10 mouse cellular contexts compared by ENCODE assay signal in genomic region chr12:84154786-84155522, GRCm38 (mm10). TPM values are rescaled to one million over a fixed set of nuclear protein-coding genes. Genes with fewer than 3 reads are reported as not detected.
A peak's percentile ranks its signal among the peaks of the same experiment; 100 is the strongest.
DNase-seq lines count a peak whose midpoint lies in the region; ATAC-seq and TF ChIP-seq lines count a peak whose summit lies in the region.
"Had no signal": no experiment of that assay in that cellular context is flagged by ENCODE, and none has a peak within 500 bp of the region (broad histone marks: within the 10 kb centered on the region; RNA-seq: fewer than 3 reads in every experiment).

No protein-coding gene starts in this region.

- no peak overlapping the region for H3ac ChIP-seq in myocyte (ENCODE audit: control insufficient read depth, insufficient read length)

- no peaks in the 10 kb centered on the region for H3K9me3 ChIP-seq in liver, embryonic 12.5 days (replicated peaks)
- H3K9me3 ChIP-seq in heart, embryonic 16.5 days (replicated peaks; ENCODE audit: control insufficient read depth, low read length), result no peaks in the 10 kb centered on the region
- H3K9me3 ChIP-seq: midbrain, embryonic 13.5 days had no signal

- DNase-seq in liver, adult 2 months (ENCODE audit: extremely low read depth, low read depth, low spot score), result peak; percentile 96
- peak; percentile 96 to 97 for DNase-seq in cerebellum, postnatal 10 days
- no peak for DNase-seq in layer of hippocampus, postnatal 10 days (ENCODE audit: low spot score in 2 of 2)
- no peak for DNase-seq in thymus, postnatal 25 days
- DNase-seq in spleen, adult 12 weeks (ENCODE audit: low spot score), result no peak

- H3K27ac ChIP-seq in liver, adult 2 months (replicated peaks; ENCODE audit: insufficient read depth, low read depth, low read length), result no peak overlapping the region
- no peak overlapping the region for H3K27ac ChIP-seq in liver, embryonic 12.5 days
- H3K27ac ChIP-seq in heart, embryonic 16.5 days (ENCODE audit: low read length), result peak overlapping the region; percentile 49
- H3K27ac ChIP-seq: kidney, postnatal 0 days; midbrain, embryonic 13.5 days had no signal

- ATAC-seq in liver, embryonic 12.5 days, result no peak
- peak; percentile 21; the same call in 1 of the 2 replicates for ATAC-seq in heart, embryonic 16.5 days (replicated peaks; ENCODE audit: extremely low read depth, insufficient read depth, low FRiP score)
- ATAC-seq: midbrain, embryonic 13.5 days had no signal

- no peak for TF ChIP-seq POLR2A in liver, adult 2 months (IDR thresholded peaks at IDR 0.05; ENCODE audit: extremely low read depth, insufficient read depth, low read length)
- no peak for TF ChIP-seq POLR2A in myocyte (IDR thresholded peaks at IDR 0.05; ENCODE audit: insufficient read length, low read depth)

- no peak for TF ChIP-seq CTCF in liver, adult 2 months (IDR thresholded peaks at IDR 0.05; ENCODE audit: low read depth, low read length)

- H3K4me1 ChIP-seq in liver, adult 2 months (ENCODE audit: control insufficient read depth, insufficient read depth, low read length), result peaks cover 10% of the 10 kb centered on the region
- peaks cover 52% of the 10 kb centered on the region for H3K4me1 ChIP-seq in liver, embryonic 12.5 days
- peaks cover 25% of the 10 kb centered on the region for H3K4me1 ChIP-seq in heart, embryonic 16.5 days (ENCODE audit: control insufficient read depth, insufficient read depth, low read length)

- no peaks in the 10 kb centered on the region for H3K27me3 ChIP-seq in liver, adult 2 months (ENCODE audit: control insufficient read depth, insufficient read depth, low read length)
- H3K27me3 ChIP-seq in liver, embryonic 12.5 days (replicated peaks), result no peaks in the 10 kb centered on the region
- no peaks in the 10 kb centered on the region for H3K27me3 ChIP-seq in heart, embryonic 16.5 days (ENCODE audit: control insufficient read depth, insufficient read depth, low read length)
- no peaks in the 10 kb centered on the region for H3K27me3 ChIP-seq in myocyte (ENCODE audit: control insufficient read depth, insufficient read depth, insufficient read length)
- H3K27me3 ChIP-seq: midbrain, embryonic 13.5 days had no signal

- WGBS in liver, adult 2 months, result 46% methylated on average over 11 of the region's 11 CpGs
- 75% methylated on average over 11 of the region's 11 CpGs for WGBS in liver, embryonic 12.5 days (ENCODE audit: insufficient replicate concordance)
- 41% methylated on average over 11 of the region's 11 CpGs for WGBS in heart, embryonic 16.5 days

- no peaks in the 10 kb centered on the region for H3K79me2 ChIP-seq in liver, adult 2 months (ENCODE audit: control insufficient read depth, insufficient read depth, low read length)
- no peaks in the 10 kb centered on the region for H3K79me2 ChIP-seq in myocyte (ENCODE audit: control insufficient read depth, insufficient read depth)

- no peak overlapping the region for H3K4me2 ChIP-seq in liver, embryonic 12.5 days
- no peak overlapping the region for H3K4me2 ChIP-seq in heart, embryonic 16.5 days (ENCODE audit: low read depth, low read length)
- H3K4me2 ChIP-seq in myocyte (ENCODE audit: low read depth), result peak overlapping the region; percentile 46
- H3K4me2 ChIP-seq: midbrain, embryonic 13.5 days had no signal

- H3K9ac ChIP-seq in liver, adult 2 months (ENCODE audit: low read depth, low read length), result no peak overlapping the region
- no peak overlapping the region for H3K9ac ChIP-seq in liver, embryonic 12.5 days
- no peak overlapping the region for H3K9ac ChIP-seq in heart, embryonic 16.5 days (ENCODE audit: low read length)
- H3K9ac ChIP-seq: midbrain, embryonic 13.5 days had no signal

- H3K4me3 ChIP-seq in liver, adult 2 months (ENCODE audit: insufficient read depth, low read depth, low read length), result no peak overlapping the region
- no peak overlapping the region for H3K4me3 ChIP-seq in liver, embryonic 12.5 days
- H3K4me3 ChIP-seq in heart, embryonic 16.5 days (ENCODE audit: low read length), result no peak overlapping the region
- H3K4me3 ChIP-seq in myocyte, result no peak overlapping the region
- H3K4me3 ChIP-seq: midbrain, embryonic 13.5 days had no signal

- H3K36me3 ChIP-seq in liver, adult 2 months (ENCODE audit: control insufficient read depth, insufficient read depth, low read length), result peaks cover 20% of the 10 kb centered on the region
- H3K36me3 ChIP-seq in liver, embryonic 12.5 days, result peaks cover 95% of the 10 kb centered on the region
- peaks cover 43% of the 10 kb centered on the region for H3K36me3 ChIP-seq in heart, embryonic 16.5 days (ENCODE audit: control insufficient read depth, insufficient read depth)
- peaks cover 40% of the 10 kb centered on the region for H3K36me3 ChIP-seq in myocyte (ENCODE audit: control insufficient read depth, insufficient read depth)

TF ChIP-seq in myocyte, 11 proteins besides CTCF, POLR2A, EP300 and RAD21:
- TF ChIP-seq CEBPB (IDR thresholded peaks at IDR 0.05; ENCODE audit: insufficient read depth, poor library complexity, severe bottlenecking) (no peak), SRF (IDR thresholded peaks at IDR 0.05; ENCODE audit: control insufficient read depth, insufficient read length, low read depth) (no peak), E2F4 (IDR thresholded peaks at IDR 0.05; ENCODE audit: insufficient read depth) (no peak), TCF12 (IDR thresholded peaks at IDR 0.05; ENCODE audit: insufficient read depth, poor library complexity, severe bottlenecking) (peak; percentile 1), REST (IDR thresholded peaks at IDR 0.05; ENCODE audit: insufficient read depth, insufficient read length) (no peak), MYOG (IDR thresholded peaks at IDR 0.05; ENCODE audit: control insufficient read depth in 1 of 3, insufficient read depth in 1 of 3, insufficient read length in 2 of 3, low read depth in 2 of 3) (peak in 2 of 3 experiments; percentile 13 to 83), MAX (IDR thresholded peaks at IDR 0.05; ENCODE audit: low read depth) (no peak), USF1 (IDR thresholded peaks at IDR 0.05; ENCODE audit: low read depth) (no peak), MYOD1 (IDR thresholded peaks at IDR 0.05; ENCODE audit: control insufficient read depth in 1 of 3, insufficient read length in 2 of 3, low read depth in 2 of 3) (peak; percentile 31 to 87 (median 71)), POLR2AphosphoS2 (IDR thresholded peaks at IDR 0.05; ENCODE audit: insufficient read length, low read depth) (no peak), TCF3 (IDR thresholded peaks at IDR 0.05; ENCODE audit: insufficient read length, low read depth) (no peak)

RNA-seq across cellular contexts. Expression of gene Pnma1, which starts 6.7 kb away (rescaled TPM):
- total RNA-seq in liver, adult 2 months (2014; rRNA removed), result 0.18 and 0.20 TPM in 2 replicates
- not detected in 2 replicates for polyA plus RNA-seq in liver, adult 2 months (2012; rRNA removed)
- 0.08 and 0.20 TPM in 2 replicates for polyA plus RNA-seq in liver, embryonic 12.5 days (2016; fragmentation: Nextera tagmentation; extraction: Ambion mirVana)
- 0.59 and 0.60 TPM in 2 replicates for polyA plus RNA-seq in heart, embryonic 16.5 days (2015; fragmentation: Nextera tagmentation; extraction: Ambion mirVana)
- polyA plus RNA-seq in myocyte (2012; fragmentation: generic; extraction: Trizol), result 0.46 TPM
- 1 to 10 TPM; 5.9 to 6.6 TPM for total RNA-seq in layer of hippocampus, postnatal 10 days (2021)

RNA-seq across cellular contexts. Expression of gene Dnal1, which starts 40.8 kb away (rescaled TPM):
- 0.40 and 0.46 TPM in 2 replicates for total RNA-seq in liver, adult 2 months (2014; rRNA removed)
- polyA plus RNA-seq in liver, adult 2 months (2012; rRNA removed), result 0.29 and 0.38 TPM in 2 replicates
- 0.73 and 1.1 TPM in 2 replicates for polyA plus RNA-seq in liver, embryonic 12.5 days (2016; fragmentation: Nextera tagmentation; extraction: Ambion mirVana)
- 3.5 and 4.0 TPM in 2 replicates for polyA plus RNA-seq in heart, embryonic 16.5 days (2015; fragmentation: Nextera tagmentation; extraction: Ambion mirVana)
- polyA plus RNA-seq in myocyte (2012; fragmentation: generic; extraction: Trizol), result 11.4 TPM
- 10 to 100 TPM; 80.0 to 82.5 TPM for total RNA-seq in layer of hippocampus, postnatal 10 days (2021)

RNA-seq across cellular contexts. Expression of gene Acot6, which starts 54.5 kb away (rescaled TPM):
- 0.74 and 1.1 TPM in 2 replicates for total RNA-seq in liver, adult 2 months (2014; rRNA removed)
- 0.97 and 1.1 TPM in 2 replicates for polyA plus RNA-seq in liver, adult 2 months (2012; rRNA removed)
- polyA plus RNA-seq in liver, embryonic 12.5 days (2016; fragmentation: Nextera tagmentation; extraction: Ambion mirVana), result 0.48 and 0.54 TPM in 2 replicates
- polyA plus RNA-seq in heart, embryonic 16.5 days (2015; fragmentation: Nextera tagmentation; extraction: Ambion mirVana), result 0.85 and 1.3 TPM in 2 replicates
- 1.2 TPM for polyA plus RNA-seq in myocyte (2012; fragmentation: generic; extraction: Trizol)
- 1 to 10 TPM; 3.7 to 4.3 TPM for total RNA-seq in layer of hippocampus, postnatal 10 days (2021)

Comparison
In these comparisons a context has a peak if more than half of its experiments do, and no peak if none do; other contexts are left out.
1. DNase-seq: peak in liver, adult 2 months (single experiment) and cerebellum, postnatal 10 days (2 of 2); none in layer of hippocampus, postnatal 10 days (0 of 2), thymus, postnatal 25 days (single experiment) and spleen, adult 12 weeks (single experiment).